Mouse (Mus musculus) limb, embryonic 13.5 days (tissue): Measurements from ENCODE around the gene Chrnb2. TPM values are rescaled to one million over a fixed set of nuclear protein-coding genes. Genes with fewer than 3 reads are reported as not detected.

Experiments used
- ATAC-seq: fragments of 200-750 bp; cut with Nextera tagmentation; 2 replicates; pipeline ENCODE4 v1.8.0; 2017; ENCODE audit warnings: low read depth, moderate number of reproducible peaks, moderate TSS enrichment; ENCODE audit not compliant: low FRiP score
- H3K27ac ChIP-seq: fragments of 300-500 bp; sonication (generic); 2 replicates; pipeline ENCODE4 v1.5.1; 2015; ENCODE audit warnings: inconsistent platforms, mild to moderate bottlenecking, moderate library complexity
- H3K27me3 ChIP-seq: fragments of 300-500 bp; sonication (generic); 2 replicates; pipeline ENCODE4 v1.6.1; 2015; ENCODE audit warnings: mild to moderate bottlenecking, inconsistent platforms
- H3K36me3 ChIP-seq: fragments of 300-500 bp; sonication (generic); 2 replicates; pipeline ENCODE4 v1.6.1; 2015; ENCODE audit warnings: inconsistent platforms, mild to moderate bottlenecking, moderate library complexity
- H3K4me1 ChIP-seq: fragments of 300-500 bp; sonication (generic); 2 replicates; pipeline ENCODE4 v1.6.1; 2015; ENCODE audit warnings: inconsistent platforms
- H3K4me2 ChIP-seq: fragments of 300-500 bp; sonication (generic); replicated peaks from 2 replicates; pipeline ENCODE4 v1.6.1; 2015; ENCODE audit warnings: inconsistent platforms, mild to moderate bottlenecking, moderate library complexity
- H3K4me3 ChIP-seq: fragments of 300-500 bp; sonication (generic); 2 replicates; pipeline ENCODE4 v1.5.1; 2015; ENCODE audit warnings: moderate library complexity, mild to moderate bottlenecking, inconsistent platforms
- H3K9ac ChIP-seq: fragments of 300-500 bp; sonication (generic); 2 replicates; pipeline ENCODE4 v1.6.1; 2015; ENCODE audit warnings: mild to moderate bottlenecking, inconsistent platforms
- H3K9me3 ChIP-seq: fragments of 300-500 bp; sonication (generic); 2 replicates; pipeline ENCODE4 v1.6.1; 2016; ENCODE audit warnings: inconsistent platforms
- WGBS: fragments of 180-500 bp; shearing (Covaris S2); methylation state at CpG from one replicate; pipeline ENCODE4 v1.1.7; 2015; 5-methylcytosine and 5-hydroxymethylcytosine counted together
- polyA plus RNA-seq: library from polyadenylated mRNA; unstranded; fragments of >200 nt; fragmentation: Nextera tagmentation; extraction: Ambion mirVana; gene quantifications from 2 replicates; pipeline ENCODE4 v1.2.1, GENCODE M21; 2015

Gene Chrnb2
- polyA plus RNA-seq, 1 experiment from 2014 or later, result 0.43 TPM

DNA sequence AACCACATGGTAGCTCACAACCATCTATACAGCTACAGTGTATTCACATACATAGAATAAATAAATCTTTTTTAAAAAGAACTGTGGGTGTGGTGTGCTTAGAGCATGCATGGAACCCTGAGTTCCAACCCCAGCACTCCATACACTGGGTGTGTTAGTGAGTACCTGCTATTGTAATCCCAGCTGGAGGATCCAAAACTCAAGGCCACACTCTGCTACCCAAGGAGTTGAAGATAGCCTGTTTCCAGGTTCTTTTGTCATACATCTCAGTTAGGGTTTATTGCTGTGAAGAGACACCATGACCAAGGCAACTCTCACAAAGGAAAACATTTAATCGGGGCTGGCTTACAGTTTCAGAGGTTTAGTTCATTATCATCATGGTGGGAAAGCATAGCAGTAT, 65.5 kb downstream of the Chrnb2 start:
- no peak overlapping the region for H3K4me2 ChIP-seq
- H3K9me3 ChIP-seq, result no peaks in the 10 kb centered on the region
- H3K36me3 ChIP-seq, result no peaks in the 10 kb centered on the region
- H3K9ac ChIP-seq, result no peak overlapping the region
- H3K27ac ChIP-seq, result no peak overlapping the region
- H3K4me1 ChIP-seq, result no peaks in the 10 kb centered on the region
- no peak for ATAC-seq
- H3K27me3 ChIP-seq, result no peaks in the 10 kb centered on the region
- 95% methylated on average over 1 of the region's 1 CpGs for WGBS
- H3K4me3 ChIP-seq, result no peak overlapping the region

Other genes starting within 250 kb of the Chrnb2 start
- gene Kcnn3, start 244.5 kb downstream of the Chrnb2 start, polyA plus RNA-seq, result 3.5 and 3.6 TPM in 2 replicates
- gene Adar, start 49.6 kb downstream of the Chrnb2 start, polyA plus RNA-seq, result 11.2 and 12.4 TPM in 2 replicates
- 11.3 and 11.5 TPM in 2 replicates for gene Ube2q1, start 9.0 kb upstream of the Chrnb2 start, polyA plus RNA-seq
- gene She, start 66.7 kb upstream of the Chrnb2 start, polyA plus RNA-seq, result 3.1 and 3.6 TPM in 2 replicates
- gene Il6ra, start 148.6 kb upstream of the Chrnb2 start, polyA plus RNA-seq, result 0.96 and 1.2 TPM in 2 replicates
- gene Atp8b2, start 198.9 kb upstream of the Chrnb2 start, polyA plus RNA-seq, result 15.2 and 17.7 TPM in 2 replicates
- gene Hax1, start 234.1 kb upstream of the Chrnb2 start, polyA plus RNA-seq, result 157 and 174 TPM in 2 replicates